Mouse (Mus musculus) adrenal gland (tissue): ENCODE results near the gene Ntrk3.

Experiments
- intact Hi-C: fragments of 180-260 bp; cut with DNase I; formaldehyde crosslinking; loops from one replicate; pipeline ENCODE4 v1.15.1; 2025

The Ntrk3 gene

GRCm38 (mm10) chr7:78384111-78384510, 353.7 kb downstream of the Ntrk3 start:
- intact Hi-C loops = no loop called here

GRCm38 (mm10) chr7:78382126-78382525, 355.7 kb downstream of the Ntrk3 start:
- intact Hi-C loops = no loop called here

- intact Hi-C loops = no loop called here
Observed at GRCm38 (mm10) chr7:78379784-78380183, 358.0 kb downstream of the Ntrk3 start.

GRCm38 (mm10) chr7:78378306-78378705, 359.5 kb downstream of the Ntrk3 start:
- intact Hi-C loops = no loop called here

GRCm38 (mm10) chr7:78376875-78377274, 360.9 kb downstream of the Ntrk3 start:
- intact Hi-C loops = no loop called here

- intact Hi-C loops = no loop called here
Observed at GRCm38 (mm10) chr7:78361341-78362309, 376.2 kb downstream of the Ntrk3 start.

- intact Hi-C loops = no loop called here
Observed at GRCm38 (mm10) chr7:78347464-78347863, 390.3 kb downstream of the Ntrk3 start.

GRCm38 (mm10) chr7:78333422-78333821, 404.4 kb downstream of the Ntrk3 start:
- intact Hi-C loops = no loop called here

- intact Hi-C loops = no loop called here
Observed at GRCm38 (mm10) chr7:78328301-78328700, 409.5 kb downstream of the Ntrk3 start.

- intact Hi-C loops = no loop called here
Observed at GRCm38 (mm10) chr7:78326185-78326584, 411.6 kb downstream of the Ntrk3 start.

GRCm38 (mm10) chr7:78318640-78319039, 419.2 kb downstream of the Ntrk3 start:
- intact Hi-C loops = no loop called here

GRCm38 (mm10) chr7:78305770-78306169, 432.0 kb downstream of the Ntrk3 start:
- intact Hi-C loops = no loop called here

- intact Hi-C loops = no loop called here
Observed at GRCm38 (mm10) chr7:78305029-78305428, 432.8 kb downstream of the Ntrk3 start.

- intact Hi-C loops = loop anchor here (10.0 kb wide), 1 partner anchor 278 kb away; no protein-coding TSS in a partner anchor
Observed at GRCm38 (mm10) chr7:78297290-78297689, 440.5 kb downstream of the Ntrk3 start.

- intact Hi-C loops = loop anchor here (10.0 kb wide), 1 partner anchor 280 kb away; no protein-coding TSS in a partner anchor
Observed at GRCm38 (mm10) chr7:78294322-78294721, 443.5 kb downstream of the Ntrk3 start.

- intact Hi-C loops = loop anchor here (10.0 kb wide), 1 partner anchor 285 kb away; no protein-coding TSS in a partner anchor
Observed at GRCm38 (mm10) chr7:78290186-78290585, 447.6 kb downstream of the Ntrk3 start.

GRCm38 (mm10) chr7:78286516-78287238, 451.1 kb downstream of the Ntrk3 start:
- intact Hi-C loops = no loop called here

GRCm38 (mm10) chr7:78269506-78270250, 468.1 kb downstream of the Ntrk3 start:
- intact Hi-C loops = no loop called here

GRCm38 (mm10) chr7:78267461-78268007, 470.3 kb downstream of the Ntrk3 start:
- intact Hi-C loops = no loop called here

- intact Hi-C loops = no loop called here
Observed at GRCm38 (mm10) chr7:78264432-78265002, 473.3 kb downstream of the Ntrk3 start.
